Mouse (Mus musculus): Measurements from ENCODE around the gene Sv2b. TPM values are rescaled to one million over a fixed set of nuclear protein-coding genes. Genes with fewer than 3 reads are reported as not detected.

The Sv2b gene
- polyA plus RNA-seq, 1 experiment = 0.15 TPM

- Histone ChIP-seq H3K27ac (ENCODE audit: insufficient read depth, low read depth, low read length) (no peak overlapping the region), H3K4me1 (ENCODE audit: control insufficient read depth, insufficient read depth, insufficient read length, low read length) (no peaks in the 10 kb centered on the region), H3K27me3 (ENCODE audit: control insufficient read depth, insufficient read depth, low read length) (no peaks in the 10 kb centered on the region), H3K4me3 (ENCODE audit: low read depth, low read length) (no peak overlapping the region), H3K36me3 (ENCODE audit: control insufficient read depth, insufficient read depth, low read length) (no peaks in the 10 kb centered on the region)
- WGBS = 79% methylated on average over 8 of the region's 8 CpGs
- TF ChIP-seq CTCF (IDR thresholded peaks at IDR 0.05; ENCODE audit: extremely low read depth, insufficient read length, insufficient replicate concordance, low read depth, low read length) (no peak), POLR2A (IDR thresholded peaks at IDR 0.05; ENCODE audit: low read depth, low read length) (no peak)
Observed at GRCm38 (mm10) chr7:75253611-75254250, 55.3 kb downstream of the Sv2b start.

DNA sequence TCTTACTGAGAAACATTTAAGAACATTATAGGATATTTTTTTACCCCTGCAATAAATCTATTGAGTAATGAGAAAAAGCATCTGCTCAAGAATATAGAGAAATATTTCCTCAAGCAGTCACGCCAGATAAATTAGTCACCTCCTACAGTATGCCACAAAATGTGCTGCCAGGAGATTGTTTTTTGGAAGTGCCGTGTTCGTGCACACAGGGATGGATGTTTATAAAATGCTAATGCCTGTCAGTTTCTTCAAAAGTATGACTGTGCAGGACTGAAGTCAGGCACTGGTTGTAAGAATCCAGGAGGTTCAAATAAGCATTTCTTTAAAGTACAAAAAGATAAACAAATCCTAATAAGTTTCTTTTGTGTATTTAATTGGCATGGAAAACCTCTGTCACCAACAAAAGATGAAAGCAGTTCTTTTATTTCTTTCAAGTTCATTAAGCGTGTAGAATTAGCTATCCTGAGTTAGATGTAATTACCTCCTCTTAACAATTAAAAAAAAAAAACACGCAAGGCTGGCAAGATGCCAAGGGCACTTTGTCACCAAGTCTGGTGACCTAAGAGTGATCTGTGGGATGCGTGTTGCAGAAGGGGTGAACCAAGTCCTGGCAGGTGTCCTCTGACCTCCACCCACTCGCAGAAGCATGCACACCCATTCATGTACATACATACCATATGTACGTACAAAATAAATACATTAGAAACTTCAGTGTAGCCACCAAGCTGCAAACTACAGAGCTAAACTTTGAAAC lies 68.1 kb downstream of the Sv2b start:
- 60% methylated on average over 8 of the region's 8 CpGs for WGBS
- H3K27me3 ChIP-seq (ENCODE audit: control insufficient read depth, insufficient read depth, low read length) = no peaks in the 10 kb centered on the region

DNA sequence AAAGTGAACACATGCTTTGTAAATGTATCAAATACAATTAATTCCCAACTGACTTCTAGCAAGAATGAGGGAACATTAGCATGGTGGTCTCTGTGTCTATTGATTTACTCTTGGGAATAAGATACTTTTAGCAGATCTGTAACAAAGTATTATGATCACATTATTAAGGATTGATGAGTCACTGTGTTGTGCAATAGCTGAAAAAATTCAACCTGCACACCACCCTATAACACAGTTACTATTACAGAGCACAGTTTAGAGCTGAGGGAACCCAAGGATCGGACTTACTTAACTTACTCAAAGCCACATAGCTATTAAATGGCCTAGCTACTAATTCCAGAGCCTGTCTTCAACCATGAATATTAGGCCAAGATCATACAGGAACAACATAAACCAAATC lies 72.7 kb downstream of the Sv2b start:
- 76% methylated on average over 1 of the region's 1 CpGs for WGBS
- Histone ChIP-seq H3K27me3 (ENCODE audit: control insufficient read depth, insufficient read depth, low read length) (no peaks in the 10 kb centered on the region), H3K27ac (ENCODE audit: insufficient read depth, low read depth, low read length) (no peak overlapping the region), H3K36me3 (ENCODE audit: control insufficient read depth, insufficient read depth, low read length) (no peaks in the 10 kb centered on the region), H3K4me1 (ENCODE audit: control insufficient read depth, insufficient read depth, insufficient read length, low read length) (no peaks in the 10 kb centered on the region), H3K4me3 (ENCODE audit: low read depth, low read length) (no peak overlapping the region)
- TF ChIP-seq CTCF (IDR thresholded peaks at IDR 0.05; ENCODE audit: extremely low read depth, insufficient read length, insufficient replicate concordance, low read depth, low read length) (no peak), POLR2A (IDR thresholded peaks at IDR 0.05; ENCODE audit: low read depth, low read length) (no peak)

More for the DNA sequence above, 68.1 kb downstream of the Sv2b start:
- Histone ChIP-seq H3K4me3 (ENCODE audit: low read depth, low read length) (no peak overlapping the region), H3K36me3 (ENCODE audit: control insufficient read depth, insufficient read depth, low read length) (no peaks in the 10 kb centered on the region), H3K27ac (ENCODE audit: insufficient read depth, low read depth, low read length) (no peak overlapping the region), H3K4me1 (ENCODE audit: control insufficient read depth, insufficient read depth, insufficient read length, low read length) (no peaks in the 10 kb centered on the region)
- no peak for TF ChIP-seq POLR2A (IDR thresholded peaks at IDR 0.05; ENCODE audit: low read depth, low read length)
- TF ChIP-seq CTCF (IDR thresholded peaks at IDR 0.05; ENCODE audit: extremely low read depth, insufficient read length, insufficient replicate concordance, low read depth, low read length) = no peak

DNA sequence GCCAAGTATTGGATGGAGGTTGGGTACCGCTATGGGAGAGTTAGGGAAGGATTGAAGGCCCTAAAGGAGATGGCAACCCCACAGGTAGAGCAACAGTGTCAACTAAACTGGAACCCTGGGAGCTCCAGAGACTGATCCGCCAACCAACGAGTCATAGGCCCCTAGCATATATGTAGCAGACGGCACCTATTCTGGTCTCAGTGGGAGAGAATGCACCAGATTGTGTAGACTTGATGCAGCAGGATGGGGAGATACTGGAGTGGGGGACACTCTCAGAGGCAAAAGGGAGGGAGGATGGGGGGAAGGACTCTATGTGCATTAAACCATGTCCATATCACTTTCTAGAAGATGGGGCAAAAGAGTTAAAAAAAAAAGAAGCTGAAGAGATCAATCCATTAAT lies 84.9 kb downstream of the Sv2b start:
- H3K36me3 ChIP-seq (ENCODE audit: control insufficient read depth, insufficient read depth, low read length) = no peaks in the 10 kb centered on the region
- no peak overlapping the region for H3K4me3 ChIP-seq (ENCODE audit: low read depth, low read length)
- WGBS = 86% methylated on average over 4 of the region's 4 CpGs
- no peak overlapping the region for H3K27ac ChIP-seq (ENCODE audit: insufficient read depth, low read depth, low read length)
- TF ChIP-seq POLR2A (IDR thresholded peaks at IDR 0.05; ENCODE audit: low read depth, low read length) (no peak), CTCF (IDR thresholded peaks at IDR 0.05; ENCODE audit: extremely low read depth, insufficient read length, insufficient replicate concordance, low read depth, low read length) (no peak)
- H3K27me3 ChIP-seq (ENCODE audit: control insufficient read depth, insufficient read depth, low read length) = peaks cover 3% of the 10 kb centered on the region; the same call in 1 of the 2 replicates
- no peaks in the 10 kb centered on the region for H3K4me1 ChIP-seq (ENCODE audit: control insufficient read depth, insufficient read depth, insufficient read length, low read length)

- no peak for TF ChIP-seq POLR2A (IDR thresholded peaks at IDR 0.05; ENCODE audit: low read depth, low read length)
- Histone ChIP-seq H3K27ac (ENCODE audit: insufficient read depth, low read depth, low read length) (no peak overlapping the region), H3K4me3 (ENCODE audit: low read depth, low read length) (no peak overlapping the region), H3K36me3 (ENCODE audit: control insufficient read depth, insufficient read depth, low read length) (no peaks in the 10 kb centered on the region), H3K27me3 (ENCODE audit: control insufficient read depth, insufficient read depth, low read length) (peaks cover 3% of the 10 kb centered on the region; the same call in 1 of the 2 replicates), H3K4me1 (ENCODE audit: control insufficient read depth, insufficient read depth, insufficient read length, low read length) (no peaks in the 10 kb centered on the region)
- WGBS = 58% methylated on average over 7 of the region's 7 CpGs
Observed at GRCm38 (mm10) chr7:75222704-75223431, 86.2 kb downstream of the Sv2b start.

DNA sequence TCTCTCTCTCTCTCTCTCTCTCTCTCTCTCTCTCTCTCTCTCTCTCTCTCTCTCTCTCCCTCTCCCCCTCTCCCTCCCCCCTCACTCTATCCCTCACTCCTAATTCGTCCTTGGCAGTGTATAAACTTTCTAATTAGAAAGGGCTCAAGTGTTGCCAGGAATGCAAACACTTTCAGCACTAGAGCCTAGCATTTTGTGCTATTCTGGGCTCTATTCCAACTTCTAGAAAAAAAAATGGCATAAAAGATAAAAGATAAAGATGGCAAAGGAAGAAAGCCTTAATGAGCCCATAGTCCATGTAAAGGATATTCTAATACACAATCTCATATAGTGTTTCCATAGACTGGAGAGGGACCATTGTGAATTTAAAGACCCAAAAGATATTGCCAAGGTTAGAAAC lies 88.3 kb downstream of the Sv2b start:
- H3K27ac ChIP-seq (ENCODE audit: insufficient read depth, low read depth, low read length) = no peak overlapping the region
- 7% methylated on average over 1 of the region's 1 CpGs for WGBS
- no peaks in the 10 kb centered on the region for H3K36me3 ChIP-seq (ENCODE audit: control insufficient read depth, insufficient read depth, low read length)
- TF ChIP-seq CTCF (IDR thresholded peaks at IDR 0.05; ENCODE audit: extremely low read depth, insufficient read length, insufficient replicate concordance, low read depth, low read length) = no peak
- no peak for TF ChIP-seq POLR2A (IDR thresholded peaks at IDR 0.05; ENCODE audit: low read depth, low read length)
- no peak overlapping the region for H3K4me3 ChIP-seq (ENCODE audit: low read depth, low read length)
- no peaks in the 10 kb centered on the region for H3K27me3 ChIP-seq (ENCODE audit: control insufficient read depth, insufficient read depth, low read length)
- no peaks in the 10 kb centered on the region for H3K4me1 ChIP-seq (ENCODE audit: control insufficient read depth, insufficient read depth, insufficient read length, low read length)

DNA sequence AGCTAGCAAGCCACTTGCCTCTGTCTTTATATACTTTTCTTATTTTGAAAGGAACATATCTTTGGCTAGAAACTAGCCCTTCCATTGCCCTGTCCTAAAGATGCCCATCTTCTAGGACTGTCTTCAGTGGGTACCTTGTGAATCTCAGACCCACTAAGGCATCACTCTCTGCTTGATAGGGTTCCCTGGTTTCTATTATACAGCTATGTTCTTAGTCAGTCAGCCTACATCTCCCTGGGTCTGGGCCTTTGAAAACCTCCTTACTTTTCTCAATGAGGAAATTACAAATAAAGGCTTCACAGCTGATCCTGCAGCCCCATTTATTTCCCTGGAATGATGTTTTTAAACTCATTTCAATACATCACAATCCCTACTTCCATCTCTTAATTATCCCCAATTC lies 88.8 kb downstream of the Sv2b start:
- Histone ChIP-seq H3K27ac (ENCODE audit: insufficient read depth, low read depth, low read length) (no peak overlapping the region), H3K4me3 (ENCODE audit: low read depth, low read length) (no peak overlapping the region), H3K4me1 (ENCODE audit: control insufficient read depth, insufficient read depth, insufficient read length, low read length) (no peaks in the 10 kb centered on the region), H3K36me3 (ENCODE audit: control insufficient read depth, insufficient read depth, low read length) (no peaks in the 10 kb centered on the region), H3K27me3 (ENCODE audit: control insufficient read depth, insufficient read depth, low read length) (no peaks in the 10 kb centered on the region)
- TF ChIP-seq CTCF (IDR thresholded peaks at IDR 0.05; ENCODE audit: extremely low read depth, insufficient read length, insufficient replicate concordance, low read depth, low read length) = no peak
- no peak for TF ChIP-seq POLR2A (IDR thresholded peaks at IDR 0.05; ENCODE audit: low read depth, low read length)

Data from small intestine, adult 2 months (tissue).